Mouse (Mus musculus): ENCODE data around the gene Frat2.

DNA sequence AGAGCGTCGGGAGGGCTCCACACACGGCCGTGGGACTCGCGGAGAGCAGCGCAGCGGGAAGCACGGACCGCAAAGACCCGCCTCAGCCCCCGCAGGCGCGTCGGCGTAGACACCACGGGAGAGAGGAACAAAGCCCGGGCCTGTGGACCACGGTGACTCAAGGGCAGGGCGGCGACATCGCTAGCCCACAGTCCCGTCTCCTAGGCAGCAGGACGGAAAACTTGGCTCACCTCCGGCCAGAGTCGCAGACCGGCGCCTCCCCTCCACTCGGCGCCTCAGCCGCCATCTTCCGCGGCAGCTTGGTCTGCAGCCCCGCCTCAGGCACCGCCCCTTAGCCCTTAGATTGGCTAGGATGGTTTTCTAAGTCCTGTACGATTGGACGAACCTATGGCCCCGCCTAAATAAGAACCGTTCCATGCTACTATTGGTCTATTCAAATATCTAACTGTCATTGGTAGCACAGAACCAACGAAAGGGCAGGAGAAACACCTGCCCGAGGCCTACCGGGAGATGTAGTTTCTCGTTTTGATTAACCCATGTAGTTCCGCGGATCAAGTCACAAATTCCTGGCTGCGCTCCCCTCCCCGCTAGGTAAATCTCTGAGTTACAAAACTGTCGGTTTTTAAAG lies 46.1 kb downstream of the Frat2 start, which contains the start of gene Arhgap19:
- TF ChIP-seq CTCF (IDR thresholded peaks at IDR 0.05; ENCODE audit: borderline replicate concordance, extremely low read depth, insufficient read depth, insufficient read length) (no peak), POLR2A (IDR thresholded peaks at IDR 0.05; ENCODE audit: borderline replicate concordance, extremely low read depth, insufficient read depth, insufficient read length, poor library complexity, severe bottlenecking) (peak; percentile 77; the same call in 1 of the 2 replicates)
